Mouse (Mus musculus) C2C12 (cell line): ENCODE results near the gene Arhgap23.

Experiments
- CTCF ChIP-seq: IDR thresholded peaks from one replicate; pipeline ENCODE4 v1.5.1; 2011; ENCODE audit not compliant: control insufficient read depth, insufficient read depth, insufficient read length
- MAX ChIP-seq: IDR thresholded peaks from one replicate; pipeline ENCODE4 v1.6.1; 2011; ENCODE audit warnings: mild to moderate bottlenecking, control low read depth
- MYOG ChIP-seq: IDR thresholded peaks from one replicate; pipeline ENCODE4 v1.6.1; 2011; ENCODE audit not compliant: control insufficient read depth, insufficient read length; ENCODE audit errors: extremely low read depth
- USF1 ChIP-seq: IDR thresholded peaks from one replicate; pipeline ENCODE4 v1.6.1; 2011; ENCODE audit warnings: low read depth, mild to moderate bottlenecking, control low read depth, moderate library complexity

GRCm38 (mm10) chr11:97451625-97452024 is 36.3 kb downstream of the Arhgap23 start:
- TF ChIP-seq CTCF, result no peak
- no peak for TF ChIP-seq MAX
- TF ChIP-seq MYOG, result no peak
- TF ChIP-seq USF1, result no peak
